Mouse (Mus musculus) cerebral cortex, adult 2 months (tissue): Measurements from ENCODE around the gene Vps37b.

Source experiments
- WGBS: fragments of 180-500 bp; shearing (Covaris S2); methylation state at CpG from one replicate; pipeline ENCODE4 v1.1.7; 2018; 5-methylcytosine and 5-hydroxymethylcytosine counted together

Gene Vps37b

GRCm38 (mm10) chr5:124002876-124003275, 29.2 kb downstream of the Vps37b start:
- WGBS = 34% methylated on average over 2 of the region's 2 CpGs

- WGBS = 45% methylated on average over 9 of the region's 9 CpGs
Measured at GRCm38 (mm10) chr5:124001274-124001673, 30.8 kb downstream of the Vps37b start.

GRCm38 (mm10) chr5:124000824-124001223, 31.2 kb downstream of the Vps37b start:
- WGBS = 6% methylated on average over 7 of the region's 7 CpGs

DNA sequence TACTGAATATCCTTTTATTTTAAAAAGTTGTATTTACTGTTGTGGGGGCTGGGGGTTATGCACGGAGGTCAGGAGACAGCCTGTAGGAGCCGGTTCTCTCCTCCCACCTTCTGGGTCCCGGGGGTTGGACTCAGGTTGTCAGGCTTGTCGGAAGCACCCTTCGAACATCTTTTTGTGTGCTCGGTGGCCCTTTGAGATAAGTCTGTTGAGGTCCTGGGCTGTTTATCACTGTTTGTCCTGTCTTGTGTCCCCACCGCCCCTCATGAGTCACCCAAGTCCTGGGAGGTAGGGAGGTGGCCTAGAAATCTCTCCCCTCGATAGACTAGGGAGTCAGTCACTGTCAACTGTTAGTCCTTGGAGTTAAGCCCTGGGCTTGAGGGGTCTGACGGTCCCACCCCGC, 33.7 kb downstream of the Vps37b start:
- 87% methylated on average over 10 of the region's 10 CpGs for WGBS

- WGBS = 31% methylated on average over 16 of the region's 16 CpGs
Measured at GRCm38 (mm10) chr5:123997811-123998210, 34.3 kb downstream of the Vps37b start.

- 53% methylated on average over 24 of the region's 24 CpGs for WGBS
Measured at GRCm38 (mm10) chr5:123997211-123997751, 34.8 kb downstream of the Vps37b start.

DNA sequence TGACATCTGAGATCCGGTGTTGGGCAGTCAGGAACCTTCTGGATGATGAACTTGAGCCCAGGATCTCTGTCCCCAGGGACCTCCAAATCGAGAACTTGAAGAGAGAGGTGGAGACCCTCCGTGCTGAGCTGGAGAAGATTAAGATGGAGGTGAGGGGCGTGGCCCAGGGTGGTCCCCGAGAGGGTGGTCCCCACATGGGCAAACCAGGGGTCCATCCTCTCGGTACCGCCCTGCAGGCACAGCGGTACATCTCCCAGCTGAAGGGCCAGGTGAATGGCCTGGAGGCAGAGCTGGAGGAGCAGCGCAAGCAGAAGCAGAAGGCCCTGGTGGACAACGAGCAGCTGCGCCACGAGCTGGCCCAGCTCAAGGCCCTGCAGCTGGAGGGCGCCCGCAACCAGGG, 35.4 kb downstream of the Vps37b start:
- 84% methylated on average over 14 of the region's 14 CpGs for WGBS

DNA sequence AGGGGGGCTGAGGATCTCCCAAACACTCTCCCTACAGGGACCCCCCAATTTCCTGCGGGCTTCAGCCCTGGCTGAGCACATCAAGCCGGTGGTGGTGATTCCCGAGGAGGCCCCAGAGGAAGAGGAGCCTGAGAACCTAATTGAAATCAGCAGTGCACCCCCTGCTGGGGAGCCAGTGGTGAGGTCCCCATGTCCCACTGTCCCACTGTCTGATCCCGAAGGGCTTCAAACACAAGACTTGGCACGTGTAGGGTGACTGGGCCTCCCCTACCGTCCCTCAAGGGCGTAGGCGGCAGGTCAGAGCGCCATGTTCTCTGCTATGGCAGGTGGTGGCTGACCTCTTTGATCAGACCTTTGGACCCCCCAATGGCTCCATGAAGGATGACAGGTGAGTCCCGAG, 35.9 kb downstream of the Vps37b start:
- WGBS = 85% methylated on average over 10 of the region's 10 CpGs

DNA sequence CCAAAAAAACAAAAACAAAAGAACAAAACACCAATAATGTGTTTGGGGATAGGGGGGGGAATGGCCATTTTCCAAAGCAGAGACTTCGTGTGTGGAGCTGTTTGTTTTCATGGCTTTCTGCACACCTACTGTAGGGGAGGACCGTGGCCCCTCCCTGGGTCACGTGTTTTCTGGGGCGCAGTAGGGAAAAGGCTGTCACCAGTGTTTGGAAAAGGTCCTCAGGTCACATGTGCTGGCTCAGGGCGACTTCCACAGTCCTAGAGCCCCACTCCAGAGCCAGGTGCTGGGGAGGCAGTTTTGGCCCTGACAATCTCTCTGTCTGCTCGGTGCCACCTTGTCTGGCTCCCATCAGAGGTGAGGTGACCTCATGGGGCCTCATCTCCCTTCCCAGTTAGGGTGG, 36.7 kb downstream of the Vps37b start:
- WGBS = 83% methylated on average over 6 of the region's 6 CpGs

GRCm38 (mm10) chr5:123994468-123994867, 37.6 kb downstream of the Vps37b start:
- WGBS = 85% methylated on average over 7 of the region's 7 CpGs

DNA sequence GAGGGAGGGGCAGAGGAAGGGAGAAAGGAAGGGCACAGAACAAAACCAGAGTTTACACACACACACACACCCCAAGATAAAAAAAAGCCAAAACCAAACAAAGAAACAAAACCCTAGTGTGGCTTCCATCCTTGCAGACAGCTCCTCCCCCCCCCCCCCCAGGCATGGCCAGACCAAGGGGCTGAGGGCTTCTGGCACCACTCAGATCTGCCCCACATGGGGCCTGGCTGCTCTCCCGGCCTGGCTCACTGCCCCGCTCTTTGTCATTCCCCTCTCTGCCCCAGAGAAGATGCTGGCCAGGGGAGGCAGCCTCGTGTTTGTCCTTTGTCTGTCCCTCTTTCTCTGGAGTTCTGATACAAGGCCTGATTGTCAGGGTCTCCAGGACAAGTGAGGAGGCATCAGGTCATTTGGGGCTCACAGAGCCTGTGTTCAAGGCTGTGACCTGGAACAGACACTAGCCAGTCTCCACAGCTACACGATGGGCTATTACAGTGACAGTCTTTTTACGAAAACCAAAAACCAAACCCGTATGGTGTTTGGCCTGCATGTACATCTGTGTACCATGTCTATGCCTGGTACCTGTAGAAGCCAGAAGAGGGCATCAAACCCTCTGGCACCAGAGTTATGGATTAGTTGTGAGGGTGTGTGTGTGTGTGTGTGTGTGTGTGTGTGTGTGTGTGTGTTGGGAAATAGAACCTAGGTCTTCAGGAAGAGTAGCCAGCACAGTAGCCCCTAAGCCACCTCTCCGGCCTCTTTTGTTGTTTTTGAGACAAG, 38.6 kb downstream of the Vps37b start:
- 46% methylated on average over 7 of the region's 7 CpGs for WGBS

DNA sequence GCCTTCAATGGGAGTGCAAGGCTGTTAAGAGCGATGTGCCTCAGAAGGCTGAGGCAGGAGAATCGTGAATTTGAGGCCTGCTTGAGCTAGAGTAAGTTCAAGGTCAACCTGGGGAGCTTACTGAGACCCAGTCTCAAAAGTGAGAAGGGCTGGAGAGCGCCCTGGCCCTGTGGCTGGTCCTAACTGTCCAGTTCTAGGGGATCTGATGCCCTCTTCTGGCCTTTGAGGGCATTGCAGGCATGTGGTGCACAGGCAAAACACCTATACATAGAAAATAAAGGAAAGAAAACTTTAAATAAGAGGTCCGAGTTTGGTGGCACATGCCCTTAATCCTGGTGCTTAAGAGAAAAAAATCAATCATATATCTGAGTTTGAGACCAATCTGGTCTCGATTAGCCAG, 39.3 kb downstream of the Vps37b start:
- 37% methylated on average over 5 of the region's 5 CpGs for WGBS

DNA sequence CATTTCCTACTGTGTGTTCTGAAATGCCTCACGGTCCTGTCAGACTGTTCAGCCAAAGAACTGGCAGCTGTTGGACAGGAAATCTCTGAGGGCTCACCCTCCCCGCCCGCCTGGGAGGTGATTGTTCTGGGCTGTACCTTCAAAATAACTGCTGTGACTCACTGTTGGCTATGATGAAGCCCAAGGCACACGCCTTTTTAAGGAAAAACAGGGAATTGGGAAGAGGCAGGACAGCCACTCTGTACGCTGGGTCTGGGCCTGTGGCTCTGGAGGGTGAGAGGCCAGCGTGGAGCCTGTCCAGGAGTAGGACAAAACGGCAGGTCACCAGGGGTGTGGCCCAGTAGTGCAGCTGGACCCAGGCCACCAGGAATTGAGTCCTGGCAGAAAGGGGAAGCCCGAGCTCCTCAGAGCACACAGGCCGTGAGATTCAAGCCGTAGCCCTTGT, 39.9 kb downstream of the Vps37b start:
- 51% methylated on average over 10 of the region's 10 CpGs for WGBS

DNA sequence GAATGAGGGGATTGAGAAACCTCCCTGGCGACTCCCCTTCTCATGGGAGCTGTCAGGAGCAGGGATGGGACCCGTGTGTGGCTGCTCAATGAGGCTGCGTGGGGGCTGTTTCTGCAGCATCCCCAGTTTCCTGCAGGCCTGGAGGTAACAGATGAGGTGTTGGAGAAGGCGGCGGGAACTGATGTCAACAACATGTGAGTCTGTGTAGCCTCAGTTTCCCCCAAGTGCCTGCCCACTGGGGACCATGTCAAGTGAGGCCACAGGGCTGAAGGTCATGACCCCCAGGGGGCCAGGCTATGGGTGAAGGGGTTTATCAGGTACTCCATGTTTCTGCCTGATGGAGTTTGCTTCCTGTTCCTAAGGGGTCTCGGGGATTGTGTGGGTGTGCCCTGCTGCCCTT, 40.7 kb downstream of the Vps37b start:
- 69% methylated on average over 6 of the region's 6 CpGs for WGBS

GRCm38 (mm10) chr5:123989941-123990885, 41.9 kb downstream of the Vps37b start:
- WGBS = 86% methylated on average over 20 of the region's 20 CpGs

DNA sequence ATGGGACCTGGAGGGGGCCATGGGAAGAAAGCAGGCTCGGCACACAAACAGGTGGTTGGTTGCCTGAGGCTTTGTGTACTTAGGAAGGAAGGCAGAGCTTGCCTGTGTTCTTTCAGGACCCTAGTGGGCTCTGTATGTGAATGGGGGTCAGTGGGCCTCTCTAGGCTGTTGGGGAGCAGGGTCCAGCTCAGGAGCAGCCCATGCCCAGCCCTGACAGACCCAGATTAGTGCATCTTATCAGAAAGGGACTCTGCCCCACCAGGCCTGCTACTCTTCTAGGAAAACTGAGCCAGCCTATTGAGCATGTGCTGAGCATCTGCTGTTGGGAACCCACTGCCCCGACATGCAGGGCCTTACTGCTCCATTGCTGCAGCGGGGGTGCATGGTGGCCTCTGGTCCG, 44.6 kb downstream of the Vps37b start:
- WGBS = 83% methylated on average over 4 of the region's 4 CpGs

- 79% methylated on average over 2 of the region's 2 CpGs for WGBS
Measured at GRCm38 (mm10) chr5:123986925-123987324, 45.1 kb downstream of the Vps37b start.

DNA sequence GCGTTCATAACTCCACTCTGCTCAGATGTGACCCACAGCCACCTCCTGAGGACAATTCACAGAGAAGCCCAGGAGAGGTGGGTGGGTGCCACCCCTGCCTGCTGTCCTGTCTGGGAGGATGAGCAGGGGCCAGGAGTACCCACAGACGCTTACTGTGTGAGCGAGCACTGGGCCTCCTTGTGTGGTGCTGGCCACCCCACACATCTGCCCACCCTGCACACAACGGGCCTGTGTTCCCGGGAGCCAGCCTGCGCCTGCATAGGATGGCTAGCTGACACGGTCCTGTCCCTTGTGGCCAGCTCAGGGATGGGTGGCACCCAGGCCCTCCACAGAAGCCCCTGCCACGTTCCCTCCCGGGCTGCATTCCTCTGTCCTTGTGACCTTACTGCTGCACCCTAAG, 46.6 kb downstream of the Vps37b start:
- WGBS = 64% methylated on average over 9 of the region's 9 CpGs

GRCm38 (mm10) chr5:123982838-123983237, 49.2 kb downstream of the Vps37b start:
- WGBS = 85% methylated on average over 11 of the region's 11 CpGs

- WGBS = 40% methylated on average over 6 of the region's 6 CpGs
Measured at GRCm38 (mm10) chr5:123981250-123981554, 50.9 kb downstream of the Vps37b start.

DNA sequence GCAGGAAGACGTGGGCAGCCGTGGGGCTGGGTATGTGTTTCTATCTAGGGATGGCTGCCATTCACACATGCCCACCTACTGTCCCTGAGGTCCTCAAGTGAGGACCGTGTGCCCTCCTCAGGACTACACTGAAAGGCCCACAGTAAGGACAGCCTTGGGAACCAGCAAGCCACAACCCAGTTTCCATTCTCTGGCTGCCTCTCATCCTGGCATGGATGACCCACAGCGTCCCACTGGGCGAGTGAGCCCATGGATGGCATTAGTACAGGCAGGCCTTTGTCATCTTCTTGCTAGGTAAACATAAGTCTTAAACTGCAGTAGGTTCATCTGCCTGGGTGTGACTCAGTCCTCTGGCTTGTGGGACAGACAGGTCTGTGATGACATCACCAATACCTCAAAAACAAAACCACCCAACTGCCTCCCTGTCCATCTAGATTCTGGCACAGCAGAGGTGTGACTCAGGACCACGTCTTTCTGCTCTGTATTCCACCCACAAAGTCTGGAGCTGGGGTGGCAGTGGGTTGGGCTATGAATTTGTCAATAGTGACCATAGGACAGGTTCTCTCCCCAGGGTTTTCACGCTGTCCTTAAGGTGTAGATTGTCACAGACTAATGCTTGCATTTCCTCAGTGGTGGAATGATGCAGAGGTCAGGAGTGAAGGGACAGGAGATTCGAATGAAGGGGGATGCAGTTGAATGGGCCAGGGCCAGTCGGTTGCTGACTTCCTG, 51.4 kb downstream of the Vps37b start:
- 53% methylated on average over 9 of the region's 9 CpGs for WGBS

DNA sequence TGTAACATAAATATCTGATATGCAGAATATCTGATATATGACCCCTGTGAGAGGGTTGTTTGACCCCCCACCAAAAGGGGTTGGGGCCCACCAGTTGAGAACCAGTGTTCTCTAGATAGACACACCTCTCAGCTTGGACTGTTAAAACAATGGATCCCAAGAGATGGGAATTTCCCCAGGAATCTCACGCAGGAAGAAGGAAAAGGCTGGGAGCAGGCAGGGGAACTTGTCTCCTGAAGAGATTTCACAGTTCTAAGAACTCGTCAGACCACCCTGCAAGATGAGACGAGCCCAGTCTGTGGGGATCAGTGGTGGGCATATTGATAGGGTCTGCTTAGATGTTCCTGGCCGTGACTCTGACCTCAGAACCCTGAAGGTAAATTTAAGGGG, 52.1 kb downstream of the Vps37b start:
- WGBS = 81% methylated on average over 4 of the region's 4 CpGs
